22 mouse cellular contexts compared by ENCODE assay signal in the genomic region with DNA sequence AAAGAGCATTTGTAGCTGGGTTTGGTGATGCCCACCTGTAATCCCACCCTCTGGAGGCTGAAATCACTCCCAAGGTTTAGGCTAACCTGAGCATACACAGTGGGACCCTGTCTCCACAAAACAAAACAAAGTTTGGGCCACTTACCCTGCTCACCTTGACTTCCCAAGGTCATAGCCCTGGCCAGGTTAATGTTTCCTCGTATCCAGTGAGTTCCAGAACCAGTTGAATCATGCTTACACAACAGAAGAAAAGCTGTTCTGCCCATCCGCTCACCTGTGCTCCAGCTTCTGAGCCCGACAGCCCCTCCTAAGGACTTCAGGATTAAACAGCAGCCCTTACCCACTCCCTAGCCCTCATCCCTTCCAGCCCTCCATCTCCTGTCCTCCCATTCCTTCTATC.
"Had no signal": no experiment of that assay in that cellular context is flagged by ENCODE, and none has a peak within 500 bp of the region (broad histone marks: within the 10 kb centered on the region; RNA-seq: fewer than 3 reads in every experiment).

No protein-coding gene starts in this region.

- H3K4me2 ChIP-seq: hindbrain, embryonic 14.5 days; liver, embryonic 13.5 days; lung, embryonic 14.5 days; midbrain, embryonic 13.5 days; neural tube, embryonic 13.5 days; stomach, embryonic 15.5 days had no signal

- ATAC-seq: hindbrain, postnatal 0 days; inflammation-experienced regulatory T-cells, adult 6 months; lung, postnatal 0 days; midbrain, embryonic 13.5 days; midbrain, embryonic 16.5 days had no signal

- DNase-seq: layer of hippocampus, adult 9-11 months; layer of hippocampus, postnatal 36 days; liver, embryonic 13.5 days; lung, embryonic 14.5 days; lung, postnatal 36 days; retina, postnatal 1 day; right cerebral cortex, postnatal 25 days; spleen, adult 18-20 months; thymus, postnatal 25 days had no signal

- H3K27me3 ChIP-seq: liver, embryonic 13.5 days; midbrain, embryonic 13.5 days; neural tube, embryonic 13.5 days; stomach, embryonic 15.5 days had no signal

- H3K4me1 ChIP-seq: stomach, embryonic 15.5 days had no signal

- H3K9ac ChIP-seq: hindbrain, embryonic 14.5 days; liver, embryonic 13.5 days; lung, embryonic 14.5 days; midbrain, embryonic 13.5 days; neural tube, embryonic 13.5 days; stomach, embryonic 15.5 days had no signal

- H3K27ac ChIP-seq: hindbrain, embryonic 14.5 days; hindbrain, postnatal 0 days; layer of hippocampus, adult 2 months; left cerebral cortex, adult 2 months; liver, embryonic 13.5 days; midbrain, embryonic 10.5 days; midbrain, embryonic 13.5 days; neural tube, embryonic 13.5 days; stomach, embryonic 15.5 days had no signal

- H3K36me3 ChIP-seq: liver, embryonic 13.5 days; midbrain, embryonic 10.5 days; midbrain, embryonic 13.5 days; neural tube, embryonic 13.5 days; stomach, embryonic 15.5 days had no signal

- H3K9me3 ChIP-seq: liver, embryonic 13.5 days; megakaryocyte, embryonic 14.5 days; midbrain, embryonic 10.5 days; midbrain, embryonic 13.5 days; neural tube, embryonic 13.5 days; stomach, embryonic 15.5 days had no signal

- H3K4me3 ChIP-seq: layer of hippocampus, adult 2 months; left cerebral cortex, adult 2 months; liver, embryonic 13.5 days; megakaryocyte, embryonic 14.5 days; midbrain, embryonic 10.5 days; midbrain, embryonic 13.5 days; myocyte; neural tube, embryonic 13.5 days; stomach, embryonic 15.5 days had no signal
